Mouse (Mus musculus): Measurements from ENCODE around the gene Pcif1.

- no peak for TF ChIP-seq IRF4 (IDR thresholded peaks at IDR 0.05; ENCODE audit: low read depth, low read length)
- TF ChIP-seq MXI1 (IDR thresholded peaks at IDR 0.05; ENCODE audit: low read depth, low read length) = no peak
- no peak for TF ChIP-seq CTCF (conservative IDR thresholded peaks at IDR 0.05 in 1 of 2, IDR thresholded peaks at IDR 0.05 in 1 of 2; ENCODE audit: low read depth in 2 of 2, low read length in 2 of 2)
- no peak for TF ChIP-seq ZMIZ1 (IDR thresholded peaks at IDR 0.05; ENCODE audit: low read depth, low read length)
- no peak for TF ChIP-seq MAZ (IDR thresholded peaks at IDR 0.05; ENCODE audit: low read depth, low read length)
Measured at GRCm38 (mm10) chr2:164930706-164931581, 51.8 kb downstream of the Pcif1 start.

Measured in CH12.LX (cell line).